Mouse (Mus musculus): Measurements from ENCODE around the gene Enkur. TPM values are rescaled to one million over a fixed set of nuclear protein-coding genes. Genes with fewer than 3 reads are reported as not detected.

Gene Enkur
- 1 to 10 TPM in 1 of 2 experiments, not detected in 1; 1.0 TPM for total RNA-seq (2023)

DNA sequence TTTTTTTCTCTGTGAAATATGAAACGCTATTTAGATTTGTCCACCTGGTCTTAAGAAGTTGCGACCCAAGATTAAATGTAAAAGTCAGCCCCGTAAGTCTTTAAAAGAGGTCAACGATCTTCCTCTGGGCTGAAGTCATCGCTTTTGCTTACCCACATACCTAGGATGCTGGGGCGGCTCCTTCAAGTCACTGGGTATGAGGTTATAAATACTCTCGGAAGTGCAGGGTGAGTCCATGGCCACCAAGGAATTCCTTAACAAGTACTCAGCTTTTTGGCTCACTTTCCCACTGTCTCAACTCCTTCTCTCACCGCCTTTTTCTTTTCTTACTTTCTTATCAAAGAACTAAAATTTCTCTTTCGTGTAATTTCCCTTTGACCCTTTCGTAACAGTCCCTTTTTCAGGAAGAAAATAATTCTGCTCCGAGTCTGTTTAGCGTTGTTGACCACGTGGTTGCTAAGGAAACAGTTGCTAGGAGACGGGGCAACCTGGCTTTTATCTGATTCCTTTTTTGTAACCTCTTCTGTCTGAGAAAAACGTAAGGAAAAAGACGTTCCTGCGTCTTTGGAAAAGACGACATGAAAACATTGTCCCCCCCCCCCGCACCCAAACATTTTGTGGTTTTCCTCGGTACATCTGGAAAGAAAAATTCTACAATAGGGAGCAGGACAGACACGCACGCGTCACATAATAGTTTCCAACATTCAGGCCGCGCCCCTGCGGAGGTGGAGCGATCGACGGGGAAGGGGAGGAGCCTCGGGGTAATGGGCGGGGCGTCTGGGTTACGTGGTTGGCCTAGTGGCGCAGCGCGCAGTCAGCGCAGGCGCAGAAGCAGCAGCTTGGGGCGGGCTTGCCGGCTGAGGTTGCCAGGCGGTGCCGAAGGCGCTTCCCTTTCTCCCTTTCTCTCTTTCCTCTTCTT lies at the start of gene Enkur, which contains the start of gene Thnsl1:
TSS of gene Enkur (minus strand) at position 454 of the 919 bp plus-strand sequence.
TSS of gene Thnsl1 (plus strand) at position 813 of the 919 bp plus-strand sequence.

Other genes starting within 250 kb of the Enkur start
- gene Arhgap21, start 236.5 kb downstream of the Enkur start, total RNA-seq (2023), result 10 to 100 TPM; 21.6 to 34.2 TPM
- 1 to 10 TPM; 2.9 to 5.1 TPM for gene Thnsl1, start 359 bp upstream of the Enkur start, total RNA-seq (2023)
- gene Gpr158, start 162.2 kb upstream of the Enkur start, total RNA-seq (2023), result not detected

Data from B cell, adult 67 days (primary cell).